Comparison of ENCODE assay signal across 21 mouse cellular contexts in the genomic region with DNA sequence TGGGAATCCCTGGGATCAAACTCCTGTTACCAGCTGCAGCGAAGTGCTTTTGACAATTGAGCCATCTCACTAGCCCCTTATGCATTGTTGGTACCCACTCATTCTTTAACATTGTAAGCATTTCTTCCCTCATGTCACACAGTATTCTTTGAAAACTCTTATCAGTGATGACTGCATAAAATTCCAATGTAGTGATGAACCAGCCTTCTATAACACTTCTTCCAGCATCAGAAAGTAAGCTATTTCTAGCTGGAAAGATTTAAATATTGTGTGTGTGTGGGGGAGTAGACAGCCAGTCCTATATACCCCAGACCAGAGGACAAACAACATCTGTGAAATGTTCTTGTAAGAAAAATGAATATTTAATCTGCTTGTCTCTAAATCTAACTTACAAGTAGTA.
"Had no signal": no experiment of that assay in that cellular context is flagged by ENCODE, and none has a peak within 500 bp of the region (broad histone marks: within the 10 kb centered on the region; RNA-seq: fewer than 3 reads in every experiment).

No protein-coding gene starts in this region.

- H3K36me3 ChIP-seq: kidney, embryonic 15.5 days; limb, embryonic 10.5 days; limb, embryonic 13.5 days; liver, embryonic 12.5 days; liver, embryonic 15.5 days; midbrain, embryonic 12.5 days; midbrain, embryonic 15.5 days; neural tube, embryonic 12.5 days; neural tube, embryonic 15.5 days; stomach, embryonic 15.5 days had no signal

- H3K4me1 ChIP-seq: liver, embryonic 12.5 days; liver, embryonic 15.5 days; midbrain, embryonic 12.5 days; midbrain, embryonic 15.5 days; neural tube, embryonic 12.5 days; neural tube, embryonic 15.5 days had no signal

- H3K4me2 ChIP-seq: kidney, embryonic 15.5 days; limb, embryonic 13.5 days; liver, embryonic 12.5 days; liver, embryonic 15.5 days; midbrain, embryonic 12.5 days; midbrain, embryonic 15.5 days; neural tube, embryonic 12.5 days; neural tube, embryonic 15.5 days; stomach, embryonic 15.5 days had no signal

- H3K27ac ChIP-seq: kidney, embryonic 15.5 days; limb, embryonic 10.5 days; limb, embryonic 13.5 days; liver, embryonic 12.5 days; liver, embryonic 15.5 days; macrophage; midbrain, embryonic 12.5 days; midbrain, embryonic 15.5 days; neural tube, embryonic 12.5 days; neural tube, embryonic 15.5 days; stomach, embryonic 15.5 days had no signal

- H3K9me3 ChIP-seq: kidney, embryonic 15.5 days; limb, embryonic 10.5 days; limb, embryonic 13.5 days; liver, embryonic 12.5 days; liver, embryonic 15.5 days; midbrain, embryonic 12.5 days; midbrain, embryonic 15.5 days; neural tube, embryonic 12.5 days; neural tube, embryonic 15.5 days; stomach, embryonic 15.5 days had no signal

- DNase-seq: kidney, postnatal 25 days; layer of hippocampus, adult 9-11 months; liver; lung, adult 18-20 months; right cerebral cortex, adult 18-20 months; right cerebral cortex, postnatal 14 days; spleen, adult 18-20 months; thymus, postnatal 25 days had no signal

- H3K27me3 ChIP-seq: kidney, embryonic 15.5 days; limb, embryonic 13.5 days; liver, embryonic 12.5 days; liver, embryonic 15.5 days; midbrain, embryonic 12.5 days; midbrain, embryonic 15.5 days; neural tube, embryonic 12.5 days; neural tube, embryonic 15.5 days; stomach, embryonic 15.5 days had no signal

- H3K9ac ChIP-seq: kidney, embryonic 15.5 days; limb, embryonic 13.5 days; liver, embryonic 12.5 days; liver, embryonic 15.5 days; midbrain, embryonic 12.5 days; midbrain, embryonic 15.5 days; neural tube, embryonic 12.5 days; neural tube, embryonic 15.5 days; stomach, embryonic 15.5 days had no signal

- ATAC-seq: liver, embryonic 12.5 days; lung, postnatal 0 days; midbrain, embryonic 15.5 days had no signal

- H3K4me3 ChIP-seq: kidney, embryonic 15.5 days; layer of hippocampus, adult 2 months; limb, embryonic 10.5 days; limb, embryonic 13.5 days; liver, embryonic 12.5 days; liver, embryonic 15.5 days; midbrain, embryonic 12.5 days; midbrain, embryonic 15.5 days; neural tube, embryonic 12.5 days; neural tube, embryonic 15.5 days; stomach, embryonic 15.5 days had no signal
